ENCODE assay signal across 8 mouse cellular contexts in the genomic region with DNA sequence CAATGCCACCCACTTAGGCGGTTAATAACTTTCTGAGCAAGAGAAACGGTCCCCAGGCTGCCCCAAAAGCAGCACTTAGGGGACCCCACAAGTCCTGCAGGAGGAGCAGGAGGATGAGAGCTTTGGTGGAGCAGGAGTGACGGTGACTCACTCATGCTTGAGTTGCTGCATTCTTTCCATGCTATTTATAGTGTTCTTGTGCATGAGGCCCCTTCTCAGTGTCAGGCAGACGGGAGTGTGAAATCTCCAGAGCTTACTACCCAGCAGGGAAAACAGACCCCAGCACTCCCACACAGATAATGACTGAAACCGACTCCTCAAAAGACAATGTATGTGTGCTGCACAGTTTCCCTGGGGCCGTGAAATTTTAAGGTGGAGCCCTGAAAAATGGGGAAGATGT. TPM values are rescaled to one million over a fixed set of nuclear protein-coding genes. Genes with fewer than 3 reads are reported as not detected.
DNase-seq lines count a peak whose midpoint lies in the region; ATAC-seq lines count a peak whose summit lies in the region.

No protein-coding gene starts in this region.

- H3K27me3 ChIP-seq in kidney, embryonic 14.5 days (ENCODE audit: control insufficient read depth, insufficient read depth, low read length) = no peaks in the 10 kb centered on the region

- no peaks in the 10 kb centered on the region for H3K36me3 ChIP-seq in kidney, embryonic 14.5 days (ENCODE audit: control insufficient read depth, insufficient read depth, low read length)

- peak overlapping the region; percentile 88 for H3K27ac ChIP-seq in kidney, embryonic 14.5 days (ENCODE audit: low read depth, low read length)

- H3K9ac ChIP-seq in kidney, embryonic 14.5 days (ENCODE audit: low read depth, low read length) = no peak overlapping the region; the same call in 1 of the 2 replicates

- peak; percentile 68 for ATAC-seq in kidney, embryonic 14.5 days (ENCODE audit: low FRiP score, low TSS enrichment)
- no peak for ATAC-seq in activated CD4-positive, CD25-positive, alpha-beta regulatory T cell, adult 4 months

- peaks cover 40% of the 10 kb centered on the region for H3K4me1 ChIP-seq in kidney, embryonic 14.5 days (ENCODE audit: control insufficient read depth, insufficient read depth, low read length)

- H3K4me3 ChIP-seq in kidney, embryonic 14.5 days (ENCODE audit: low read length) = no peak overlapping the region

- DNase-seq in kidney, adult 11 months = no peak
- DNase-seq in embryo, embryonic 10.5 days (ENCODE audit: low spot score) = peak; percentile 44
- peak; percentile 49 for DNase-seq in heart, postnatal 4 days
- DNase-seq in retina, embryonic 14.5 days (ENCODE audit: low spot score) = peak; percentile 61
- DNase-seq in cerebellum, adult 18-20 months = no peak
- no peak for DNase-seq in cerebellum, adult 8-10 months

- 14% methylated on average over 6 of the region's 6 CpGs for WGBS in kidney, embryonic 14.5 days

- no peaks in the 10 kb centered on the region for H3K9me3 ChIP-seq in kidney, embryonic 14.5 days (ENCODE audit: control insufficient read depth, low read length)

- no peak overlapping the region for H3K4me2 ChIP-seq in kidney, embryonic 14.5 days (replicated peaks; ENCODE audit: low read depth, low read length)

RNA-seq across cellular contexts. Expression of a gene that starts 23.5 kb away (rescaled TPM):
- 38.7 and 48.9 TPM in 2 replicates for polyA plus RNA-seq in kidney, embryonic 14.5 days (2014; fragmentation: Nextera tagmentation; extraction: Ambion mirVana)
- 100 to 1,000 TPM; 161 to 187 TPM for total RNA-seq in heart, postnatal 4 days (2021)
- polyA plus RNA-seq in activated CD4-positive, CD25-positive, alpha-beta regulatory T cell, adult 4 months (2017; shearing (Covaris generic)) = not detected

Comparison
In these comparisons a context has a peak if more than half of its experiments do, and no peak if none do; other contexts are left out.
1. DNase-seq: peak in embryo, embryonic 10.5 days (single experiment), heart, postnatal 4 days (single experiment) and retina, embryonic 14.5 days (single experiment); none in kidney, adult 11 months (single experiment), cerebellum, adult 18-20 months (0 of 2) and cerebellum, adult 8-10 months (single experiment).
2. RNA of a gene that starts 23.5 kb away (polyA plus RNA-seq): 38.7 to 48.9 TPM in kidney, embryonic 14.5 days; not detected in activated CD4-positive, CD25-positive, alpha-beta regulatory T cell, adult 4 months; every median in the first group is over 10 times any median in the second.